Mouse (Mus musculus) midbrain, postnatal 0 days (tissue): ENCODE measurements around the gene Bmpr2. TPM values are rescaled to one million over a fixed set of nuclear protein-coding genes. Genes with fewer than 3 reads are reported as not detected.

Source experiments
- ATAC-seq: fragments of 200-750 bp; cut with Nextera tagmentation; 2 replicates; pipeline ENCODE4 v1.8.0; 2017; ENCODE audit warnings: moderate number of reproducible peaks, mild to moderate bottlenecking, moderate TSS enrichment, moderate library complexity; ENCODE audit not compliant: low FRiP score
- DNase-seq: peaks from one replicate; pipeline ENCODE4 v3.0.0-alpha.2; 2015; ENCODE audit warnings: low spot score
- H3K27ac ChIP-seq: fragments of 300-500 bp; sonication (generic); 2 replicates; pipeline ENCODE4 v1.5.1; 2014; ENCODE audit warnings: low read depth, mild to moderate bottlenecking, low read length, mixed read lengths
- H3K27me3 ChIP-seq: fragments of 300-500 bp; sonication (generic); 2 replicates; pipeline ENCODE4 v1.6.1; 2014; ENCODE audit warnings: low read length, control low read depth, mixed read lengths; ENCODE audit not compliant: insufficient read depth
- H3K36me3 ChIP-seq: fragments of 300-500 bp; sonication (generic); 2 replicates; pipeline ENCODE4 v1.6.1; 2014; ENCODE audit warnings: low read length, control low read depth, mixed read lengths; ENCODE audit not compliant: insufficient read depth
- H3K4me1 ChIP-seq: fragments of 300-500 bp; sonication (generic); 2 replicates; pipeline ENCODE4 v1.6.1; 2014; ENCODE audit warnings: mild to moderate bottlenecking, control low read depth, antibody characterized with exemption, low read length, mixed read lengths; ENCODE audit not compliant: insufficient read depth
- H3K4me2 ChIP-seq: fragments of 300-500 bp; sonication (generic); 2 replicates; pipeline ENCODE4 v1.6.1; 2014; ENCODE audit warnings: low read depth, mild to moderate bottlenecking, low read length, mixed read lengths; ENCODE audit not compliant: poor library complexity, severe bottlenecking
- H3K4me3 ChIP-seq: fragments of 300-500 bp; sonication (generic); 2 replicates; pipeline ENCODE4 v1.5.1; 2014; ENCODE audit warnings: low read depth, mild to moderate bottlenecking, low read length, moderate library complexity
- H3K9ac ChIP-seq: fragments of 300-500 bp; sonication (generic); replicated peaks from 2 replicates; pipeline ENCODE4 v1.6.1; 2014; ENCODE audit warnings: mild to moderate bottlenecking, low read length, moderate library complexity, mixed read lengths; ENCODE audit not compliant: poor library complexity, severe bottlenecking
- H3K9me3 ChIP-seq: fragments of 300-500 bp; sonication (generic); 2 replicates; pipeline ENCODE4 v1.6.1; 2016; ENCODE audit warnings: low read length, control low read depth
- CTCF ChIP-seq: IDR thresholded peaks from 2 replicates; pipeline ENCODE4 v1.5.1; 2016; ENCODE audit warnings: antibody characterized with exemption, mild to moderate bottlenecking
- WGBS: fragments of 180-500 bp; shearing (Covaris S2); extraction: QIAGEN DNeasy Blood & Tissue Kit; methylation state at CpG from one replicate; pipeline ENCODE4 v1.1.7; 2014; 5-methylcytosine and 5-hydroxymethylcytosine counted together
- polyA plus RNA-seq: library from polyadenylated mRNA; unstranded; fragments of >200 nt; fragmentation: Nextera tagmentation; extraction: Ambion mirVana; gene quantifications from 2 replicates; pipeline ENCODE4 v1.2.1, GENCODE M21; 2015
- total RNA-seq: library from RNA; depleted of rRNA; stranded (reverse); fragments of >200 nt; gene quantifications from 2 replicates; pipeline ENCODE4 v1.2.3, GENCODE M21; 2014

Bmpr2 gene
- total and polyA plus RNA-seq, 2 experiments from 2014 or later = 8.8 to 65.2 TPM

DNA sequence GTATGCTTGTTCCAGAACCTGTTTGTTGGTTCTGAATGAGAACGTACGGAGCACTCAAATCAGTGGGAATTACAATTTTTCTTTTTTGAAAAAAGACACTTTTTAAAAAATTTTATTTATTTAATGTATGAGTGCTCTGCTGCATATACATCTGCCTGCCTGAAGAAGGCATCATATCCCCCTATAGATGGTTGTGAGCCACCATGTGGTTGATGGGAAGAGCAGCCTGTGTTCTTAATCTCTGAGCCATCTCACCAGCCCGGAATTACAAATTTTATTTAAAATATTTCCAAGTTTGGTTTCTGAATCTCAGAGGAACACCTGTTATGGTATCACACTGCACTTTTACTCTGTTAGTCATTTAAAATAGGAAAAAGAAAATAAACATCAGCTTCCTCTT is 110.8 kb downstream of the Bmpr2 start:
- Histone ChIP-seq H3K27me3 (no peaks in the 10 kb centered on the region), H3K4me3 (no peak overlapping the region), H3K27ac (no peak overlapping the region), H3K9me3 (no peaks in the 10 kb centered on the region), H3K36me3 (peaks cover 9% of the 10 kb centered on the region), H3K4me2 (no peak overlapping the region), H3K9ac (no peak overlapping the region), H3K4me1 (no peaks in the 10 kb centered on the region)
- DNase-seq = no peak
- WGBS = 83% methylated on average over 3 of the region's 3 CpGs
- ATAC-seq = no peak
- peak; percentile 50 for TF ChIP-seq CTCF

DNA sequence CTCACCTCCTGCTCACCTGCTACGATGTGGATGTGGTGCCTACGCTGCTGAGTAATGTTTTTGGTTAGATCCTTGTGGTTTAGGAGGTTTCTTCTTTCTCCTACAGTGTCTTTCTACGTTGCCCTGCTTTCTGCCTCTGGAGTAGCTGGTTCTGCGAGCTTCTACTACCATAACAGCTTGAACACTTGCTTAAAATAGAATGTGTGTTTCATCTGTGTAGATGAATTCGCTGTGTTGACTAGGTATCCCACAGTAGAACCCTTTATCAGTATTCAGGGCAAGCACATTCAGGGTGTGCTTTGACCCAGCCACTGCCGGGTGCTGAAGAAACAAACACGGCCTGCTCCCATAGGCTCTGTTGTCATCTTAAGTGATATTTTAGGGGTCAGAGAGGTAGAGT is 114.9 kb downstream of the Bmpr2 start:
- Histone ChIP-seq H3K4me3 (no peak overlapping the region), H3K4me1 (no peaks in the 10 kb centered on the region), H3K9ac (no peak overlapping the region), H3K4me2 (no peak overlapping the region), H3K9me3 (no peaks in the 10 kb centered on the region), H3K27ac (no peak overlapping the region), H3K36me3 (0 out of 2 replicates have a peak, but pooled peaks cover 3% of the 10 kb centered on the region), H3K27me3 (no peaks in the 10 kb centered on the region)
- ATAC-seq = no peak
- 93% methylated on average over 7 of the region's 7 CpGs for WGBS
- no peak for TF ChIP-seq CTCF
- no peak for DNase-seq

DNA sequence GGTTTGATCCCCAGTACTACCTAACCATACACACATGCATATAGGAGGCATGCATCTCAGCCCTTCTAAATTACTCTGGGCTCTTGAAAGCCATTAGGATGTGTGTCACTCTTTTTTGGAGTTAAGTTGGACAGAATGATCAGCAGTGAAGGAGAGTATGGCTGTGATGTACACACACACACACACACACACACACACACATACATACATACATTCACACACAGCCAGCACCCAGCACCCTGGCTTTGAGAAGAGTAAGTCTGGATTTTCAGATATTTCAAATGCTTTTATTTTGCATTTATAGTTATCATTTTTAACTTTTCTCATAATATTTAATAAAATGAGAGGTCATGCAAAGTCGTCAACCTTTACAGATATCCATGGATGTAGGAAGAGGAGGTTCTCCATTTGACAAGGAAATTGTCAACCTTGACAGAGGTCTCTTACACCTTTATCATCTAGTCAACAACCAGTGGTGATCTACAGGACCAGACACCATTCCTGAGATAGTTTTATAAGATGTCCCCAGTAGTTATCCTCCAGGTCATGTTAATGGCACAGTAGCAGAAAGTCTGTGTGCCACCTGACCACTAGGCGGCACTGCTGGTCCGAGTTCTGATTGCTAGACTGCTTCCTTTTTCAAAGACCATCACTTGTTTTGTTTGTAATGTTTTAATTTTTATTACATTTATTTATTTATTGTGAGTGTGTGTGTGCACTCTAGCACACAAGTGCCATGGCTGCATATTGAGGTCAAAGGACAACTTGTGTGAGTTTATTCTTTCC is 120.3 kb downstream of the Bmpr2 start:
- 37% methylated on average over 3 of the region's 3 CpGs for WGBS
- Histone ChIP-seq H3K4me1 (no peaks in the 10 kb centered on the region), H3K9me3 (no peaks in the 10 kb centered on the region), H3K4me2 (no peak overlapping the region), H3K27me3 (no peaks in the 10 kb centered on the region), H3K9ac (no peak overlapping the region), H3K4me3 (no peak overlapping the region), H3K27ac (no peak overlapping the region), H3K36me3 (0 out of 2 replicates have a peak, but pooled peaks cover 3% of the 10 kb centered on the region)
- DNase-seq = peak; percentile 71
- peak; percentile 44; the same call in 1 of the 2 replicates for ATAC-seq
- TF ChIP-seq CTCF = peak; percentile 91

DNA sequence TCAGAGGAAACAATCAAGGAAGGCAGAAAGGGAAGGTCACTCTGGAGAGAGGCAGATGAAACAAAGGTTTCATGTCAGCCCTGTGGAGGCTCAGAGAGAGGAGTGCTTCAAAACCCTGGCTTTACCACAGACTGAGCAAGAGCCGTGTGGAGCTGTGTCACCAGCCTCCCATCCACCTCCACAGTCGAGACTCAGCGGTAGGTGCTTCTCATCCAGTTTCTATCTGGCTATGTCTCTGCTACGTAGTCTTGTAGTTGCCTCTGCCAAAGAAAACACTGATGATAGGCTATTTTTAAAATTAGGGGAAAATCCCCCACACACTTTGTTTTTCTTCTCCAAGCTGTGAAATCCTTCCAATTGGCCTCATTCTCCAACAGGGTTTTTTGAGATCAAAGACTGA is 123.7 kb downstream of the Bmpr2 start:
- Histone ChIP-seq H3K4me3 (no peak overlapping the region), H3K27me3 (no peaks in the 10 kb centered on the region), H3K36me3 (no peaks in the 10 kb centered on the region), H3K9me3 (no peaks in the 10 kb centered on the region), H3K4me2 (no peak overlapping the region), H3K9ac (no peak overlapping the region), H3K27ac (no peak overlapping the region), H3K4me1 (no peaks in the 10 kb centered on the region)
- ATAC-seq (no peak), DNase-seq (no peak)
- WGBS = 44% methylated on average over 4 of the region's 4 CpGs
- no peak for TF ChIP-seq CTCF

DNA sequence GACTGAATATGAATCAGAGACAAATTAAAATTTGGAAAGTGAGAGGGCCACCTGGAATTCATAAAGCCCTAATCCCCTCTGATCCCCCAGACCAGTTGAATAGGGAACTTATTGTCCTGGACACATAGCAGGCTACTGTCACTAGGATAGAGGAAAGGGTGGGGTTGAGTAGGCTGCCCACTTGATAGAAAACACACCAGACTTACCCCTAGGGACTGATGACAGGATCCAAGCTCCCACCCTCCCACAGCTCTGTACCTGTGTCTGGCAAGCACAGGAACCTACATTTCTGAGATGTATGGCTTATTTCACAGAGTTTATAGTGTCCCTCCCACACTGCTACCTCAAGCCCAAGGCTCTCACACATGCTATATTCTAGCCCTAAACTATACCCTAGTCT is 124.8 kb downstream of the Bmpr2 start:
- Histone ChIP-seq H3K4me2 (no peak overlapping the region), H3K27ac (no peak overlapping the region), H3K27me3 (no peaks in the 10 kb centered on the region), H3K9ac (no peak overlapping the region), H3K36me3 (no peaks in the 10 kb centered on the region), H3K4me3 (no peak overlapping the region), H3K4me1 (no peaks in the 10 kb centered on the region), H3K9me3 (no peaks in the 10 kb centered on the region)
- TF ChIP-seq CTCF = no peak
- ATAC-seq = no peak
- DNase-seq = no peak

DNA sequence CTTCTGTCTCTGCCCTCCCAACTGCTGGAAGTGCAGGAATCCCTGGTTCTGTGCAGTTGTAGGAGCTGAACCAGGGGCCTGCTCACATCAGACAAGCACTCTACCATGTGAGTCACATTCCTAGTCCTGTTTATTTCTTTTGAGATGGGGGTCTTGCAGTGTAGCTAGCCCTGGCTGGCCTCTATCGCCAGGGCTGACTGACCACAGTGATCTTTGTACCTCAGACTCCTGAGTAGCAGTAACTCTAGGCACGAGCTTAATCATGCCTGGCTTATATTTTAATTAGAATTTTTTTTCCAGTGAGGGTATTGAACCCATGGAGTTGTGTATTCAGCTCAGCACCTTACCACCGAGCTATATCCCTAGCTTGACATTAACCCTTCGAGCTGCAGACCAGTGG is 128.0 kb downstream of the Bmpr2 start:
- Histone ChIP-seq H3K4me1 (no peaks in the 10 kb centered on the region), H3K27me3 (no peaks in the 10 kb centered on the region)

More for the DNA sequence above, 128.0 kb downstream of the Bmpr2 start:
- H3K36me3 ChIP-seq = no peaks in the 10 kb centered on the region
- H3K9ac ChIP-seq = no peak overlapping the region
- 79% methylated on average over 4 of the region's 4 CpGs for WGBS
- H3K27ac ChIP-seq = no peak overlapping the region
- TF ChIP-seq CTCF = no peak
- H3K9me3 ChIP-seq = no peaks in the 10 kb centered on the region
- no peak overlapping the region for H3K4me2 ChIP-seq
- no peak overlapping the region for H3K4me3 ChIP-seq
- ATAC-seq (no peak), DNase-seq (no peak)
